Mouse (Mus musculus) small intestine, adult 2 months (tissue): ENCODE measurements at regions not wholly inside any gene's neighbourhood (a gene's known extent, or its start where the extent isn't known, plus 50 kb on each side); places are given as distances from the start of the nearest gene placed in this dataset.

Experiments
- CTCF ChIP-seq: fragments of 200-500 bp; IDR thresholded peaks from 2 replicates; pipeline ENCODE4 v1.5.1; 2012; ENCODE audit warnings: low read depth, mild to moderate bottlenecking, control low read depth, inconsistent platforms, low read length, moderate library complexity, mixed read lengths; ENCODE audit not compliant: insufficient replicate concordance, insufficient read length; ENCODE audit errors: extremely low read depth
- POLR2A ChIP-seq: fragments of 200-500 bp; IDR thresholded peaks from 2 replicates; pipeline ENCODE4 v1.6.1; 2012; ENCODE audit warnings: low read depth, mild to moderate bottlenecking, control low read depth, inconsistent platforms, low read length, moderate library complexity

GRCm38 (mm10) chr9:30273836-30274235, 153.1 kb upstream of the Snx19 start:
- TF ChIP-seq CTCF (no peak), POLR2A (no peak)
